Mouse (Mus musculus): ENCODE measurements around the gene Icmt. TPM values are rescaled to one million over a fixed set of nuclear protein-coding genes. Genes with fewer than 3 reads are reported as not detected.

Gene Icmt
- polyA plus RNA-seq, 1 experiment = 30.8 TPM

DNA sequence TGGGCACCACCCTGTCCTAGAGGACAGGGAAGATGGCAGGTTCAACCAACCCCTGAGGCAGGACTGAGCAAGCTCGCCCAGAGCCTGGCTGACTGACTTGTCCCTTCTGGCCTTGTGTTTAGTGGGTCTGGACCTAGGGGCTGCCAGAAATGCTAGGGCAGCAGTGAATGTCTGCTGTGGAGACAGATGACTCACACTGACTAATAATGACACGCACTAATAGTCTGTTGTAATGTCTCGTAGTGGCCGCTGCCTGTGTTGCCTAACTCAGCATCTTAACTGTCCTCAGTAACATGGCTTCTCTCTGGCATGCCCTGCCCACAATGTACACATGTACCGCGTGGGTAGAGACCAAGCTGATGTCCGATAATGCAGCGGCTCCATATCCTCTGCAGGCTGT, 36.6 kb upstream of the Icmt start:
- Histone ChIP-seq H3K36me3 (ENCODE audit: control insufficient read depth, insufficient read depth) (no peaks in the 10 kb centered on the region), H3K27me3 (ENCODE audit: control insufficient read depth, insufficient read depth, insufficient read length) (no peaks in the 10 kb centered on the region), H3ac (ENCODE audit: control insufficient read depth, insufficient read length) (no peak overlapping the region), H3K4me3 (no peak overlapping the region), H3K79me2 (ENCODE audit: control insufficient read depth, insufficient read depth) (no peaks in the 10 kb centered on the region), H3K4me2 (ENCODE audit: low read depth) (peak overlapping the region; percentile 8)
- peak; percentile 13 for TF ChIP-seq POLR2A (IDR thresholded peaks at IDR 0.05; ENCODE audit: insufficient read length, low read depth)
- TF ChIP-seq MYOD1 (IDR thresholded peaks at IDR 0.05; ENCODE audit: control insufficient read depth in 1 of 3, insufficient read length in 2 of 3, low read depth in 2 of 3) = peak in 1 of 3 experiments; percentile 33
- no peak for TF ChIP-seq SRF (IDR thresholded peaks at IDR 0.05; ENCODE audit: control insufficient read depth, insufficient read length, low read depth)
- TF ChIP-seq CEBPB (IDR thresholded peaks at IDR 0.05; ENCODE audit: insufficient read depth, poor library complexity, severe bottlenecking) = peak; percentile 83; the same call in 1 of the 2 replicates

DNA sequence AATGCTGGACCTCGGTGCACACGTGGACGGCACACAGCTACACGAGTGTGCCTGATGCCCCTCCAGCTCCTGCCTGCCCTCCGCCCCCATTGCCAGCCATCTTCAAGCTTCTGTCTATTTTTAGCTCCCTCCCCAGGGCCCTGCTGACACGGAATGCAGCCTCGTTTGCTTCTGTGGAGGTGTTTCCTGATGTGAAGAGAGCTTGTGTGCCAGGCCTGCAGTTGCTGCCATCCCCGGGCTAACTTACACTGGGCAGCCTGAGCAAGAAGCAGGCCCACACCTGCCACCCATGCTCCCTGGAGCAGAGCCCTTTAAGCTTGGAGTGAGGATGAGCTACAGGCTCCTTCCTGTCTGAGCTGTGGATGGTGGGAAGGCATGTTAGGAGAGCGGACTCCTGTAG, 34.8 kb upstream of the Icmt start:
- Histone ChIP-seq H3K4me2 (ENCODE audit: low read depth) (no peak overlapping the region), H3K27me3 (ENCODE audit: control insufficient read depth, insufficient read depth, insufficient read length) (no peaks in the 10 kb centered on the region), H3K36me3 (ENCODE audit: control insufficient read depth, insufficient read depth) (no peaks in the 10 kb centered on the region), H3K4me3 (no peak overlapping the region), H3K79me2 (ENCODE audit: control insufficient read depth, insufficient read depth) (no peaks in the 10 kb centered on the region), H3ac (ENCODE audit: control insufficient read depth, insufficient read length) (no peak overlapping the region)
- TF ChIP-seq USF1 (IDR thresholded peaks at IDR 0.05; ENCODE audit: low read depth) (no peak), MYOD1 (IDR thresholded peaks at IDR 0.05; ENCODE audit: control insufficient read depth in 1 of 3, insufficient read length in 2 of 3, low read depth in 2 of 3) (peak in 1 of 3 experiments; percentile 69), MYOG (IDR thresholded peaks at IDR 0.05; ENCODE audit: control insufficient read depth in 1 of 3, insufficient read depth in 1 of 3, insufficient read length in 2 of 3, low read depth in 2 of 3) (peak in 1 of 3 experiments; percentile 47)

DNA sequence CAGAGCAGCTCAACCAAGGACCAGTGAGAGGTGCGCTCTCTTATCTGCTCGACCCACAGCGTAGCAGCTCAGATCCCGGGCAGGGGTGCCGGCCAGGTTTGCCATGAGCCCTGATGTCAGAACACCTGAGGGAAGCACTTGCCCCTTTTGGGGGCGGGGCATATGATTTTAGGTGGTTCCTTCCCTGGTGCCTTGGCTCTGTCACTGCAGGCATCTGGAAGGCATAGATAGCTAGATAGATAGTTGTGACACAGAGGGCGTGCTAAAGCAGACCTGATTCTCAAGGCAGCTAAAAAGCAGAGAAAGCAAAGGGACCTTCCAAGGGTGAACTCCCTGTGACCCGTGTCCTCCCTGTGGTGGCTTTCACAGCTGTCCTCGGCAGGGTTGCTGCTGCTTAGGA, 33.9 kb upstream of the Icmt start:
- H3K79me2 ChIP-seq (ENCODE audit: control insufficient read depth, insufficient read depth) = no peaks in the 10 kb centered on the region
- TF ChIP-seq POLR2A (IDR thresholded peaks at IDR 0.05; ENCODE audit: insufficient read length, low read depth) (no peak), MYOD1 (IDR thresholded peaks at IDR 0.05; ENCODE audit: control insufficient read depth in 1 of 3, insufficient read length in 2 of 3, low read depth in 2 of 3) (no peak), MYOG (IDR thresholded peaks at IDR 0.05; ENCODE audit: control insufficient read depth in 1 of 3, insufficient read depth in 1 of 3, insufficient read length in 2 of 3, low read depth in 2 of 3) (peak in 1 of 3 experiments; percentile 42)
- no peaks in the 10 kb centered on the region for H3K36me3 ChIP-seq (ENCODE audit: control insufficient read depth, insufficient read depth)

DNA sequence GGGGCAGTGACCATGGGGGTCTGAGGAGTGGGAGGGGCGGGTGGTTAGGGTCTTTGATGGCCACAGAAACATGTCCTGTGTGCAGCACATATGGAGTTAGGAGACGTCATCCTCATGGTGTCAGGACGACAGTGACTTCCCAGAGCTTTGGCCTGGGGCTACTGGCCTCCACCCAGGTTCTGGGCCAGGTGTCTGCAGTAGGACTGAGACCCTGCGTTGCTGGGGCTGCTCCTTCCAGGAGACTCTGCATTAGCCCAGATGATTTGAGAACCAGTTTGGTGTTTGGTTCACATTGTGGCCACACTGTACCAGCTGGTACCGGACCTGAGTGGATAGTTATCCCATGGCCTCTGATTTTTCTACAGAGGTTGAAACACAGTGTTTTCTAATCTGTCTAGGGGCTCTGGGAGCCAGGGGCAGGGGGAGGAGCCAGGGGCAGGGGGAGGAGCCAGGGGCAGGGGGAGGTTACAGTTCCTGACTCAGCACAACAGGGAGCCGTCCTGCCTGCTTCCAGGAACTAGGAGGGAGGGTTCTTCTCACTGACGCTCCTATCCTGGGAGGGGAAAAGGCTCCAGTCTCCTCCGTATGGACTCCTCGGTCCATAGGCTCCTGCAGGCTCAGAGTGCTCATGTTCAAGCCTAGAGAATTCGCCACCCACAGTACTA, 33.4 kb upstream of the Icmt start:
- Histone ChIP-seq H3K27me3 (ENCODE audit: control insufficient read depth, insufficient read depth, insufficient read length) (no peaks in the 10 kb centered on the region), H3K4me3 (no peak overlapping the region), H3K4me2 (ENCODE audit: low read depth) (no peak overlapping the region), H3K36me3 (ENCODE audit: control insufficient read depth, insufficient read depth) (no peaks in the 10 kb centered on the region), H3ac (ENCODE audit: control insufficient read depth, insufficient read length) (no peak overlapping the region), H3K79me2 (ENCODE audit: control insufficient read depth, insufficient read depth) (no peaks in the 10 kb centered on the region)
- TF ChIP-seq POLR2AphosphoS2 (IDR thresholded peaks at IDR 0.05; ENCODE audit: insufficient read length, low read depth) = no peak
- no peak for TF ChIP-seq MYOD1 (IDR thresholded peaks at IDR 0.05; ENCODE audit: control insufficient read depth in 1 of 3, insufficient read length in 2 of 3, low read depth in 2 of 3)
- TF ChIP-seq MYOG (IDR thresholded peaks at IDR 0.05; ENCODE audit: control insufficient read depth in 1 of 3, insufficient read depth in 1 of 3, insufficient read length in 2 of 3, low read depth in 2 of 3) = no peak
- no peak for TF ChIP-seq USF1 (IDR thresholded peaks at IDR 0.05; ENCODE audit: low read depth)
- TF ChIP-seq SRF (IDR thresholded peaks at IDR 0.05; ENCODE audit: control insufficient read depth, insufficient read length, low read depth) = no peak
- no peak for TF ChIP-seq TCF12 (IDR thresholded peaks at IDR 0.05; ENCODE audit: insufficient read depth, poor library complexity, severe bottlenecking)
- no peak for TF ChIP-seq MAX (IDR thresholded peaks at IDR 0.05; ENCODE audit: low read depth)
- no peak for TF ChIP-seq TCF3 (IDR thresholded peaks at IDR 0.05; ENCODE audit: insufficient read length, low read depth)
- TF ChIP-seq E2F4 (IDR thresholded peaks at IDR 0.05; ENCODE audit: insufficient read depth) = no peak
- no peak for TF ChIP-seq POLR2A (IDR thresholded peaks at IDR 0.05; ENCODE audit: insufficient read length, low read depth)
- no peak for TF ChIP-seq CEBPB (IDR thresholded peaks at IDR 0.05; ENCODE audit: insufficient read depth, poor library complexity, severe bottlenecking)
- TF ChIP-seq REST (IDR thresholded peaks at IDR 0.05; ENCODE audit: insufficient read depth, insufficient read length) = no peak

More for the DNA sequence above, 33.9 kb upstream of the Icmt start:
- no peak overlapping the region for H3K4me2 ChIP-seq (ENCODE audit: low read depth)
- no peaks in the 10 kb centered on the region for H3K27me3 ChIP-seq (ENCODE audit: control insufficient read depth, insufficient read depth, insufficient read length)
- H3ac ChIP-seq (ENCODE audit: control insufficient read depth, insufficient read length) = no peak overlapping the region
- no peak overlapping the region for H3K4me3 ChIP-seq

DNA sequence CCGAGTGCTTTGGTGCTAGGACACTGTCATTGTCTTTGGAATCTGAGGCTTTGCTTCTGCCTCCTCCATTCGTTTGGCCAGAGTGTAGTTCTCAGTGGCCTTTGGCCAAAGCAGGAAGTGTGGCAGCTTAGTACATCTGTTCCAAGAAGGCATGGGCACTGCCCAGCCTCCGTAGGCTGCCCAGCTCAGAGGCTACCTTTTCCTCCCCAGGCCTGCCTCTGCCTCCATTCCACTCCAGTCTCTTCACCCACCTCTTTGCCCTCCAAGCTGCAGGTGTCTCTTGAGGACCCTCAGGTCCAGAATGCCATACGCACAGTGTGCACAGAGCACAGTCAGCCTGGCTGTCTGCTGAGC, 32.9 kb upstream of the Icmt start:
- no peak for TF ChIP-seq MYOD1 (IDR thresholded peaks at IDR 0.05; ENCODE audit: control insufficient read depth in 1 of 3, insufficient read length in 2 of 3, low read depth in 2 of 3)
- no peak for TF ChIP-seq MAX (IDR thresholded peaks at IDR 0.05; ENCODE audit: low read depth)
- TF ChIP-seq REST (IDR thresholded peaks at IDR 0.05; ENCODE audit: insufficient read depth, insufficient read length) = no peak
- no peak for TF ChIP-seq MYOG (IDR thresholded peaks at IDR 0.05; ENCODE audit: control insufficient read depth in 1 of 3, insufficient read depth in 1 of 3, insufficient read length in 2 of 3, low read depth in 2 of 3)
- no peak for TF ChIP-seq USF1 (IDR thresholded peaks at IDR 0.05; ENCODE audit: low read depth)
- TF ChIP-seq SRF (IDR thresholded peaks at IDR 0.05; ENCODE audit: control insufficient read depth, insufficient read length, low read depth) = no peak
- TF ChIP-seq E2F4 (IDR thresholded peaks at IDR 0.05; ENCODE audit: insufficient read depth) = no peak
- no peak for TF ChIP-seq TCF12 (IDR thresholded peaks at IDR 0.05; ENCODE audit: insufficient read depth, poor library complexity, severe bottlenecking)
- no peak for TF ChIP-seq TCF3 (IDR thresholded peaks at IDR 0.05; ENCODE audit: insufficient read length, low read depth)
- TF ChIP-seq CEBPB (IDR thresholded peaks at IDR 0.05; ENCODE audit: insufficient read depth, poor library complexity, severe bottlenecking) = no peak
- no peak for TF ChIP-seq POLR2AphosphoS2 (IDR thresholded peaks at IDR 0.05; ENCODE audit: insufficient read length, low read depth)
- TF ChIP-seq POLR2A (IDR thresholded peaks at IDR 0.05; ENCODE audit: insufficient read length, low read depth) = no peak

More for the DNA sequence above, 32.9 kb upstream of the Icmt start:
- H3K4me2 ChIP-seq (ENCODE audit: low read depth) = no peak overlapping the region
- no peaks in the 10 kb centered on the region for H3K27me3 ChIP-seq (ENCODE audit: control insufficient read depth, insufficient read depth, insufficient read length)
- no peaks in the 10 kb centered on the region for H3K36me3 ChIP-seq (ENCODE audit: control insufficient read depth, insufficient read depth)
- no peak overlapping the region for H3K4me3 ChIP-seq
- no peak overlapping the region for H3ac ChIP-seq (ENCODE audit: control insufficient read depth, insufficient read length)
- H3K79me2 ChIP-seq (ENCODE audit: control insufficient read depth, insufficient read depth) = no peaks in the 10 kb centered on the region

Measured in myocyte (in vitro differentiated cells).